Mouse (Mus musculus): ENCODE results near the gene Hecw2. TPM values are rescaled to one million over a fixed set of nuclear protein-coding genes. Genes with fewer than 3 reads are reported as not detected.
A peak's percentile ranks its signal among the peaks of the same experiment; 100 is the strongest.

The Hecw2 gene
- total RNA-seq, 2 experiments from 2014 or later, result 24.7 to 28.1 TPM

GRCm38 (mm10) chr1:53906175-53906574, 288.8 kb downstream of the Hecw2 start:
- DNase-seq (ENCODE audit: low spot score in 2 of 2), result no peak

GRCm38 (mm10) chr1:53900416-53900815, 294.6 kb downstream of the Hecw2 start:
- DNase-seq (ENCODE audit: low spot score in 2 of 2), result no peak

- no peak for DNase-seq (ENCODE audit: low spot score in 2 of 2)
These were observed 300.7 kb downstream of the Hecw2 start for GRCm38 (mm10) chr1:53894299-53894698.

- DNase-seq (ENCODE audit: low spot score in 2 of 2), result no peak
These were observed 304.6 kb downstream of the Hecw2 start for GRCm38 (mm10) chr1:53890380-53890779.

GRCm38 (mm10) chr1:53889806-53890205, 305.2 kb downstream of the Hecw2 start:
- DNase-seq (ENCODE audit: low spot score in 2 of 2), result no peak

GRCm38 (mm10) chr1:53882480-53882879, 312.5 kb downstream of the Hecw2 start:
- DNase-seq (ENCODE audit: low spot score in 2 of 2), result no peak

GRCm38 (mm10) chr1:53875919-53876318, 319.0 kb downstream of the Hecw2 start:
- DNase-seq (ENCODE audit: low spot score in 2 of 2), result no peak

GRCm38 (mm10) chr1:53867316-53867715, 327.7 kb downstream of the Hecw2 start:
- no peak for DNase-seq (ENCODE audit: low spot score in 2 of 2)

- DNase-seq (ENCODE audit: low spot score in 2 of 2), result no peak
These were observed 328.5 kb downstream of the Hecw2 start for GRCm38 (mm10) chr1:53866374-53866902.

GRCm38 (mm10) chr1:53864046-53864445, 330.9 kb downstream of the Hecw2 start:
- no peak for DNase-seq (ENCODE audit: low spot score in 2 of 2)

GRCm38 (mm10) chr1:53860611-53861010, 334.4 kb downstream of the Hecw2 start:
- DNase-seq (ENCODE audit: low spot score in 2 of 2), result no peak

GRCm38 (mm10) chr1:53859175-53859574, 335.8 kb downstream of the Hecw2 start:
- DNase-seq (ENCODE audit: low spot score in 2 of 2), result no peak

GRCm38 (mm10) chr1:53856501-53857103, 338.4 kb downstream of the Hecw2 start:
- DNase-seq (ENCODE audit: low spot score in 2 of 2), result no peak

GRCm38 (mm10) chr1:53855732-53856131, 339.2 kb downstream of the Hecw2 start:
- no peak for DNase-seq (ENCODE audit: low spot score in 2 of 2)

- no peak for DNase-seq (ENCODE audit: low spot score in 2 of 2)
These were observed 342.8 kb downstream of the Hecw2 start for GRCm38 (mm10) chr1:53852086-53852610.

- peak in 1 of 2 experiments; percentile 9 for DNase-seq (ENCODE audit: low spot score in 2 of 2)
These were observed 343.6 kb downstream of the Hecw2 start for GRCm38 (mm10) chr1:53851334-53851733.

- DNase-seq (ENCODE audit: low spot score in 2 of 2), result no peak
These were observed 344.1 kb downstream of the Hecw2 start for GRCm38 (mm10) chr1:53850891-53851290.

GRCm38 (mm10) chr1:53846665-53847237, 348.2 kb downstream of the Hecw2 start:
- no peak for DNase-seq (ENCODE audit: low spot score in 2 of 2)

- no peak for DNase-seq (ENCODE audit: low spot score in 2 of 2)
These were observed 349.1 kb downstream of the Hecw2 start for GRCm38 (mm10) chr1:53845854-53846253.

GRCm38 (mm10) chr1:53844914-53845612, 349.9 kb downstream of the Hecw2 start:
- DNase-seq (ENCODE audit: low spot score in 2 of 2), result no peak

- DNase-seq (ENCODE audit: low spot score in 2 of 2), result no peak
These were observed 350.6 kb downstream of the Hecw2 start for GRCm38 (mm10) chr1:53844122-53844913.

Measured in layer of hippocampus, adult 18-20 months (tissue).